ENCODE assay signal across 8 mouse cellular contexts in the genomic region with DNA sequence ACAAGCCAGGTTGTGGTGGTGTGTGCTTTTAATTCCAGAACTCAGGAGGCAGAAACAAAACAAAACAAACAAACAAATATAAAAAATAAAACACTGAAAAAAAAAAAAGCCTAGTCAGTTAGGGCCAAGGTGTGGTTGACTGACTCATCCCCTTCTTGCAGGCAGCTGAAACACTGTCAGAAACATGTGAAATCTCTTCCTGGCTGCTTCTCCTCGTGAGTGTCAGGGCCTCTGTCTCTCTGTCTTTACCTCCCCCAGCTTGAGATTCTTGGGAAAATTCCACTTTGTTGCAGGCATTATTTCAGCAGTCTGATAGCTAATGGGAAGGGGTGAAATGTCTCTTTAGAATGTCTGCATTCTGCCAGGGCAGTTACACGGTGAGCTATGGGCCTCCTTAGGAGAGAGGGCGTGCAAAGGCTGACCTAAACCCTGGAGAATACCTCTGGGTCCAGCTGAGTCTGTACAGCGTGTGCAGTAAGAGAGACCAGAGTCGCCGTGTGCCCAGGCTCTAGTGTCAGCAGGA. TPM values are rescaled to one million over a fixed set of nuclear protein-coding genes. Genes with fewer than 3 reads are reported as not detected.
DNase-seq lines count a peak whose midpoint lies in the region; ATAC-seq and TF ChIP-seq lines count a peak whose summit lies in the region.

No protein-coding gene starts in this region.

- H3K9ac ChIP-seq in limb, embryonic 14.5 days (ENCODE audit: low read depth, low read length, severe bottlenecking) = peak overlapping the region; percentile 72

- H3K36me3 ChIP-seq in limb, embryonic 14.5 days (ENCODE audit: control insufficient read depth, insufficient read depth, low read length) = peaks cover 18% of the 10 kb centered on the region

- H3K9me3 ChIP-seq in limb, embryonic 14.5 days (ENCODE audit: control insufficient read depth, low read length) = no peaks in the 10 kb centered on the region

- H3K4me1 ChIP-seq in limb, embryonic 14.5 days (ENCODE audit: control insufficient read depth, insufficient read depth, low read length) = peaks cover 21% of the 10 kb centered on the region

- peak overlapping the region; percentile 62 for H3K4me2 ChIP-seq in limb, embryonic 14.5 days (replicated peaks; ENCODE audit: low read depth, low read length, severe bottlenecking)

- H3K27ac ChIP-seq in limb, embryonic 14.5 days (replicated peaks; ENCODE audit: low read depth, low read length) = peak overlapping the region; percentile 88

- peak overlapping the region; percentile 35 for H3K4me3 ChIP-seq in limb, embryonic 14.5 days (replicated peaks; ENCODE audit: low read length)

- no peak for TF ChIP-seq POLR2A in limb, embryonic 14.5 days (IDR thresholded peaks at IDR 0.05; ENCODE audit: borderline replicate concordance, extremely low read depth, insufficient read depth, insufficient read length)

- DNase-seq in frontal cortex, postnatal 25 days (ENCODE audit: low spot score in 2 of 2) = no peak
- DNase-seq in urinary bladder, postnatal 14 days (ENCODE audit: low spot score) = peak; percentile 11
- DNase-seq in urinary bladder, adult 18-20 months (ENCODE audit: low spot score in 2 of 2) = no peak
- DNase-seq in limb, embryonic 14.5 days (ENCODE audit: low spot score) = no peak
- peak; percentile 20 for DNase-seq in yolk sac, embryonic 10.5 days (ENCODE audit: low spot score)
- DNase-seq in right cerebral cortex, postnatal 10 days (ENCODE audit: low spot score in 2 of 2) = no peak
- DNase-seq in spleen, postnatal 4 days (ENCODE audit: low spot score in 2 of 2) = no peak

- no peaks in the 10 kb centered on the region for H3K27me3 ChIP-seq in limb, embryonic 14.5 days (ENCODE audit: control insufficient read depth, insufficient read depth, low read length)

- peak; percentile 8 for ATAC-seq in frontal cortex, adult (ENCODE audit: low TSS enrichment)
- peak; percentile 7; the same call in 1 of the 2 replicates for ATAC-seq in limb, embryonic 14.5 days (ENCODE audit: low FRiP score, low read depth)

- WGBS in limb, embryonic 14.5 days = 7% methylated on average over 6 of the region's 6 CpGs

RNA-seq across cellular contexts. Expression of a gene that starts 2.8 kb away (rescaled TPM):
- 346 and 349 TPM in 2 replicates for polyA plus RNA-seq in limb, embryonic 14.5 days (2012; rRNA removed)
- polyA plus RNA-seq in limb, embryonic 14.5 days (2014; fragmentation: Nextera tagmentation; extraction: Ambion mirVana) = 358 and 386 TPM in 2 replicates

RNA-seq across cellular contexts. Expression of a gene that starts 3.1 kb away (rescaled TPM):
- polyA plus RNA-seq in limb, embryonic 14.5 days (2012; rRNA removed) = 24.1 and 25.5 TPM in 2 replicates
- polyA plus RNA-seq in limb, embryonic 14.5 days (2014; fragmentation: Nextera tagmentation; extraction: Ambion mirVana) = 14.6 and 15.4 TPM in 2 replicates

RNA-seq across cellular contexts. Expression of a gene that starts 25.1 kb away (rescaled TPM):
- 29.7 and 34.2 TPM in 2 replicates for polyA plus RNA-seq in limb, embryonic 14.5 days (2012; rRNA removed)
- polyA plus RNA-seq in limb, embryonic 14.5 days (2014; fragmentation: Nextera tagmentation; extraction: Ambion mirVana) = 33.8 and 36.2 TPM in 2 replicates

RNA-seq across cellular contexts. Expression of a gene that starts 25.3 kb away (rescaled TPM):
- 23.1 and 33.0 TPM in 2 replicates for polyA plus RNA-seq in limb, embryonic 14.5 days (2012; rRNA removed)
- polyA plus RNA-seq in limb, embryonic 14.5 days (2014; fragmentation: Nextera tagmentation; extraction: Ambion mirVana) = 18.9 and 22.3 TPM in 2 replicates

RNA-seq across cellular contexts. Expression of a gene that starts 31.7 kb away (rescaled TPM):
- polyA plus RNA-seq in limb, embryonic 14.5 days (2012; rRNA removed) = 7.0 and 10.2 TPM in 2 replicates
- 3.2 TPM in 2 replicates for polyA plus RNA-seq in limb, embryonic 14.5 days (2014; fragmentation: Nextera tagmentation; extraction: Ambion mirVana)

Comparison
In these comparisons a context has a peak if more than half of its experiments do, and no peak if none do; other contexts are left out.
1. DNase-seq: peak in urinary bladder, postnatal 14 days (single experiment) and yolk sac, embryonic 10.5 days (single experiment); none in frontal cortex, postnatal 25 days (0 of 2), urinary bladder, adult 18-20 months (0 of 2), limb, embryonic 14.5 days (single experiment), right cerebral cortex, postnatal 10 days (0 of 2) and spleen, postnatal 4 days (0 of 2).